Mouse (Mus musculus) liver, adult 2 months (tissue): Measurements from ENCODE around the gene Icmt. TPM values are rescaled to one million over a fixed set of nuclear protein-coding genes. Genes with fewer than 3 reads are reported as not detected.

ENCODE experiments used
- DNase-seq: peaks from one replicate; pipeline ENCODE4 v3.0.0-alpha.2; 2011; ENCODE audit warnings: low read depth, low spot score; ENCODE audit errors: extremely low read depth
- H3K27ac ChIP-seq: fragments of 200-500 bp; replicated peaks from 2 replicates; pipeline ENCODE4 v1.5.1; 2012; ENCODE audit warnings: low read depth, mild to moderate bottlenecking, control low read depth, inconsistent platforms, low read length; ENCODE audit not compliant: insufficient read depth
- H3K27me3 ChIP-seq: fragments of 200-500 bp; 2 replicates; pipeline ENCODE4 v1.6.1; 2012; ENCODE audit warnings: mild to moderate bottlenecking, moderate library complexity, low read length, inconsistent platforms; ENCODE audit not compliant: control insufficient read depth, insufficient read depth
- H3K36me3 ChIP-seq: fragments of 200-500 bp; 2 replicates; pipeline ENCODE4 v1.6.1; 2012; ENCODE audit warnings: low read length, inconsistent platforms; ENCODE audit not compliant: control insufficient read depth, insufficient read depth
- H3K4me1 ChIP-seq: fragments of 200-500 bp; 2 replicates; pipeline ENCODE4 v1.6.1; 2011; ENCODE audit warnings: low read length; ENCODE audit not compliant: control insufficient read depth, insufficient read depth
- H3K4me3 ChIP-seq: fragments of 200-500 bp; 2 replicates; pipeline ENCODE4 v1.5.1; 2011; ENCODE audit warnings: low read depth, mild to moderate bottlenecking, control low read depth, low read length, moderate library complexity; ENCODE audit not compliant: insufficient read depth
- H3K79me2 ChIP-seq: fragments of 200-500 bp; 2 replicates; pipeline ENCODE4 v1.6.1; 2012; ENCODE audit warnings: inconsistent platforms, mild to moderate bottlenecking, low read length, moderate library complexity; ENCODE audit not compliant: control insufficient read depth, insufficient read depth
- H3K9ac ChIP-seq: fragments of 200-500 bp; 2 replicates; pipeline ENCODE4 v1.6.1; 2012; ENCODE audit warnings: low read depth, mild to moderate bottlenecking, control low read depth, inconsistent platforms, low read length
- CTCF ChIP-seq: fragments of 200-500 bp; IDR thresholded peaks from 2 replicates; pipeline ENCODE4 v1.5.1; 2011; ENCODE audit warnings: low read depth, low read length, control low read depth
- POLR2A ChIP-seq: fragments of 200-500 bp; IDR thresholded peaks from 2 replicates; pipeline ENCODE4 v1.6.1; 2011; ENCODE audit warnings: low read length, control low read depth; ENCODE audit not compliant: insufficient read depth; ENCODE audit errors: extremely low read depth
- WGBS: fragments of 180-500 bp; shearing (Covaris S2); methylation state at CpG from one replicate; pipeline ENCODE4 v1.1.7; 2018; 5-methylcytosine and 5-hydroxymethylcytosine counted together
- polyA plus RNA-seq: library from polyadenylated mRNA; depleted of rRNA; stranded (reverse); fragments of >200 nt; gene quantifications from 2 replicates; pipeline ENCODE4 v1.2.3, GENCODE M21; 2012
- total RNA-seq: library from RNA; depleted of rRNA; stranded (reverse); fragments of >200 nt; gene quantifications from 2 replicates; pipeline ENCODE4 v1.2.3, GENCODE M21; 2014

Icmt gene
- total and polyA plus RNA-seq, 2 experiments: 13.2 to 16.5 TPM

DNA sequence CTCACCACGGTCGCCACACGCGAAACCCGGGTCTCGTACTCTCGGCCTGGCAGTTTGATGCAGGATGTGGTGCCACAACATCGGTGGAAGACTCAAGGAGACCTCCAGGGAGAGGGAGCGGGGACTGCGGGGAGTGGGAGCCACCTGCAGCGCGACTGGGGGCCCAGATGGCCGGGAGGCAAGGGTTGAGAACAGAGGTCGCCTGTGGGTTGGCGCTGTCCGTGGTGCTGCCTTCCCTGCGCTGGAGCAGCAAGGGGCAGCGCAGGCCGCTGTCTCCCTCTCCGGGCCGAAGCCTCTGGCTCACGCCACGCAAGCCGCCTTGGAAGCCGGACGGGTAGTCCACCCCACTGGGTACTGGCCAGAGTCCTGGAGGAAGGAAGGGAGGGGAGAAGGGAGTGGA is 10.1 kb upstream of the Icmt start:
- Histone ChIP-seq H3K27me3 (peaks cover 28% of the 10 kb centered on the region), H3K4me1 (no peaks in the 10 kb centered on the region; the same call in 1 of the 2 replicates), H3K9ac (no peak overlapping the region), H3K4me3 (no peak overlapping the region), H3K79me2 (no peaks in the 10 kb centered on the region), H3K27ac (no peak overlapping the region), H3K36me3 (no peaks in the 10 kb centered on the region)
- TF ChIP-seq POLR2A: no peak
- TF ChIP-seq CTCF: no peak
- DNase-seq: no peak
- WGBS: 10% methylated on average over 26 of the region's 26 CpGs

DNA sequence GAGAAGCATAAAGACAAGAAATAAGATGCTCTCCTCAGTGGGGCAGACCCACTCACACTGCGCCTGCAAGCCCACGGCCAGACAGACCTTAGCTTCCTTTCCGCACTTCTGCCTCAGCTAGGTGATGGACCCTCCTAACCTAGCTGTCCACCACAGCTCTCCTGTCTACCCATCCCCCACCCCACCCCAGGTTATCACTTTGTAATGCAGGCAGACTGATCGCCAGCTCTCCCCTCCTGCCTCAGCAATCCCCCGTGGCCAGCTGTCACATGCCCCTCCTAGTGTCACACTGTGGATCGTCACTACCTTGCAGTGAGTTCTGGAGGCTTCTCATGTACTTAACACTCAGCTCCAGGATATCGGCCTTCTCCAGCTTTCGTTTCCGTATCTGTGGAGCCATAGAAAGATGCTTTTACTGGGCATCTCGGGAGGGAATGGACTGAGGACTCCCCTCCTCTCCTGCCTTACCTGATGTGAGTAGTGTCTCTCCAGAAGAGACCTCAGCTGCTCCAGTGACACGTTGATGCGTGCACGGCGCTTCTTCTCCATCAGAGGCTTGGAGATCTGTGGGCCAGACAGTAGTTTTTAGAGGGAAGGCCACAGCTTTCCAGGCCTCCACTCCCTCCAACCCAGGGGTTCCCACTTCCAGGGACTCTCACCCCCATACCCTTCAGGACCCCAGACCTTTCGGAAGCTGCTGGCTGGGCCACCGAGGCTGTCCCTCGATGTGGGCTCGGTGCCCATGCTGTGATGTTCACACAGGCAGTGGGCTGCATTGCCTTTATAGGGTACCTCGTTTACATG is 9.5 kb upstream of the Icmt start:
- H3K27ac ChIP-seq: no peak overlapping the region
- no peak for DNase-seq
- no peaks in the 10 kb centered on the region for H3K36me3 ChIP-seq
- no peaks in the 10 kb centered on the region; the same call in 1 of the 2 replicates for H3K4me1 ChIP-seq
- H3K4me3 ChIP-seq: no peak overlapping the region
- no peak overlapping the region for H3K9ac ChIP-seq
- 39% methylated on average over 19 of the region's 19 CpGs for WGBS
- H3K79me2 ChIP-seq: no peaks in the 10 kb centered on the region
- TF ChIP-seq POLR2A (no peak), CTCF (no peak)
- peaks cover 28% of the 10 kb centered on the region for H3K27me3 ChIP-seq

- peaks cover 23% of the 10 kb centered on the region for H3K27me3 ChIP-seq
- no peak overlapping the region for H3K4me3 ChIP-seq
- H3K4me1 ChIP-seq: no peaks in the 10 kb centered on the region; the same call in 1 of the 2 replicates
- H3K27ac ChIP-seq: no peak overlapping the region
- H3K36me3 ChIP-seq: no peaks in the 10 kb centered on the region
- TF ChIP-seq CTCF (no peak), POLR2A (no peak)
- 63% methylated on average over 18 of the region's 18 CpGs for WGBS
- H3K79me2 ChIP-seq: no peaks in the 10 kb centered on the region
- DNase-seq: no peak
- no peak overlapping the region for H3K9ac ChIP-seq
Observed at GRCm38 (mm10) chr4:152288398-152288945, 8.6 kb upstream of the Icmt start.

DNA sequence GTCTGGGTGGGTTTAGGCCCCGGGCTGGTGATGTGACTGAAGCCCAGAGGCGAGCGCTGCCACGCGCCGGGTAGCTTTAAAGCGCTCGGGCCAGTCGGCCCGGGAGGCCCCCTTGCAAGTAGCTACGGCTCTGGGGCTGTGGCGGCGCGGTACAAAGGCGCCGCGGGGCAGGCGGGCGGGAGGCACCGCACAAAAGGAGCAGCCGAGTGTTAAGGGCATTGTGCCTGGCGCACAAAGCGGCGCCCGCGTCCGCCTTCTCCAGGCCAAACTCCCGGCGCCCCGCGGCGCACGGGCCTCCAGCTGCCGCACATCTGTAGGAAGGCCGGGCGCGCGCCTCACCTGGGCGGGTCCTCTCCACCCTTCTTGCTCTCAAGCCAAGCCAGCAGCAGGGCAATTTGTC is 6.6 kb upstream of the Icmt start:
- Histone ChIP-seq H3K79me2 (no peaks in the 10 kb centered on the region), H3K9ac (no peak overlapping the region), H3K4me1 (no peaks in the 10 kb centered on the region), H3K4me3 (no peak overlapping the region), H3K36me3 (no peaks in the 10 kb centered on the region), H3K27ac (no peak overlapping the region), H3K27me3 (peaks cover 23% of the 10 kb centered on the region)
- WGBS: 4% methylated on average over 39 of the region's 39 CpGs
- no peak for DNase-seq
- TF ChIP-seq POLR2A: no peak
- no peak for TF ChIP-seq CTCF

GRCm38 (mm10) chr4:152290991-152291390 is 6.0 kb upstream of the Icmt start:
- DNase-seq: no peak
- TF ChIP-seq CTCF (no peak), POLR2A (no peak)
- Histone ChIP-seq H3K9ac (no peak overlapping the region), H3K36me3 (no peaks in the 10 kb centered on the region), H3K4me3 (no peak overlapping the region), H3K27me3 (peaks cover 23% of the 10 kb centered on the region), H3K4me1 (no peaks in the 10 kb centered on the region), H3K79me2 (no peaks in the 10 kb centered on the region), H3K27ac (no peak overlapping the region)
- 34% methylated on average over 11 of the region's 11 CpGs for WGBS

- Histone ChIP-seq H3K36me3 (no peaks in the 10 kb centered on the region), H3K79me2 (no peaks in the 10 kb centered on the region), H3K4me3 (no peak within 1 kb of the TSS), H3K27ac (no peak within 1 kb of the TSS), H3K9ac (no peak within 1 kb of the TSS), H3K27me3 (peaks cover 17% of the 10 kb centered on the region), H3K4me1 (peaks cover 2% of the 10 kb centered on the region; the same call in 1 of the 2 replicates)
- no peak for DNase-seq
- 44% methylated on average over 6 of the region's 6 CpGs for WGBS
- TF ChIP-seq CTCF (no peak), POLR2A (no peak)
Observed at GRCm38 (mm10) chr4:152291562-152291961, 5.5 kb upstream of the Icmt start, which contains the start of gene Hes3. Gene Hes3 (minus strand): TSS chr4:152291662.
